Mouse (Mus musculus) kidney, adult 11 months (tissue): ENCODE data around the gene Rap1a.

Experiments used
- DNase-seq: peaks from one replicate; pipeline ENCODE4 v3.0.0; 2022

Rap1a gene

DNA sequence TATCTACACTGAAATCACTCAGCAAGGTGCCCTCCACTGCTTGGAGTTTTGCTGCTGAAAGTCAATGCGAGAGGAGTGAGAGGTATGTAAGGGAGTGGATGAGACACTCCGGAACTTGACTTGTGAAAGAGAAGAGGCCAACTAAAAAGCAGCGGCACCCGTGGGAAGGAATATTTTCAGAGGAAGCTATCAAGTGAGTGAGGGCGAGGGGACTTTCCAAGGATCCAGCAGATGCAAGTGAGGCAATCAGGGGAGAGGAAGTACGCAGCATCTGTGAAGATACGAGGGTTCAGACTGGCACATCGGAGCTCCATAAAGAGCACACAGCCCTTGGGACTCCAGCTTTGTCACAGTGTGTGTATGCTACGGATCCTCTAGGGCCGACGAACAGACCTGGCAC lies 2.5 kb upstream of the Rap1a start:
- no peak for DNase-seq

GRCm38 (mm10) chr3:105800675-105801190 lies 403 bp downstream of the Rap1a start:
- DNase-seq = no peak

- no peak for DNase-seq
These were observed 921 bp downstream of the Rap1a start for GRCm38 (mm10) chr3:105800156-105800674.

- no peak for DNase-seq
These were observed 1.8 kb downstream of the Rap1a start for GRCm38 (mm10) chr3:105799375-105799774.

GRCm38 (mm10) chr3:105798770-105799169 lies 2.4 kb downstream of the Rap1a start:
- DNase-seq = no peak

DNA sequence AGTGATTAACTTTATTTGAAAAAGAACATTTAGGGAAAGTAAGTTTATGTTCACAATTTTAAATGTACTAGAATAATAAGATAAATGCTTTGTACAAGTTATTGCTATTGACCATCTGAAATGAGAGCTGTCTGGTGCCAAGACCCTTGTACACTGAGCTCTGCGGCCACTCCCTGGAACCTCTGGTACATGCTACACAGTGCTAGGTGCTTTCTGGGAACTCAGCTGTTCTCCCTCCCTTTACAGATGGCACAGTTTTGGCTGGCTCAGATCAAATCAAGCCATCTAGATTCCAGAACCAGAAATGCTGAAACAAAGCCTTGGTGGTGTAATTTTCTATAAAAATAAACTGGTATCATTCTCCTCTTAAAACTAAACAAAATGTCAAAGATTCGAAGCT lies 3.7 kb downstream of the Rap1a start:
- no peak for DNase-seq

GRCm38 (mm10) chr3:105796761-105797160 lies 4.4 kb downstream of the Rap1a start:
- no peak for DNase-seq

DNA sequence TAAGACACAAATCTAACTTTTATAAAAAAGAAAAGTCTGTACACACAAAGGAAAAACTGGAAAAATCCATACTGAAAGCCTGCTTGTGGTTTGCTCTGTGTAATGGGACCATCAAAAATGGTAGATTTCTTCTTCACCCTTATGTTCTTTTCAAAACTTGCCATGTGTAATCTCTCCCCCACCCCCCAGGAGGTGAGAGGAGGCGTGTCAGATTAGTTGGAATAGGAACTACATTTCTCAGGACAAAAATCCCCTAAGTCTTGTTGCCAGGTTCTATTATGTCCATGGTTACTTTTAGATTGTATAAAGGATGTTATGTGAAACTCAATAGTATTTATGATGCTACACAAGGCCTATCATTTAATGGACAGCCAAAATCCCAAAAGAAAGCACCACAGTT lies 6.8 kb downstream of the Rap1a start:
- no peak for DNase-seq

GRCm38 (mm10) chr3:105792309-105792708 lies 8.8 kb downstream of the Rap1a start:
- no peak for DNase-seq

DNA sequence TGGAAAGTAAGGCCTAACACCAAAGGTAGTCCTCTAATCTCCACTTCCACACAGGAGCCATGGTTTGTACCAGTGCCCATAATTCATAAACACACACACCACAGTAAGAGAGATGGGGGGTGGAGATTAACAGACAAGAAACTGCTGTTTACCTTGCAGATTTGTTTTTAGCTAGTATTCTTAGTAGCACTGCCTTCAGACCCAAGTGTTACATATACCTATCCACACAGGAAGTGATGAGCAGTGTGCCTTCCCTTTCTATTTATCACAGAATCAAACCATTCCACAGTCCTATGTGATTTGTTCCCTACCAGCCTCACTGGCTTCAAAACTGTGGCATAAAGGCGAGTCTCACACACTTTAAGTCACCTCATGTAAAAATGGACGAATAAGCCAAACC lies 10.0 kb downstream of the Rap1a start:
- DNase-seq = no peak

DNA sequence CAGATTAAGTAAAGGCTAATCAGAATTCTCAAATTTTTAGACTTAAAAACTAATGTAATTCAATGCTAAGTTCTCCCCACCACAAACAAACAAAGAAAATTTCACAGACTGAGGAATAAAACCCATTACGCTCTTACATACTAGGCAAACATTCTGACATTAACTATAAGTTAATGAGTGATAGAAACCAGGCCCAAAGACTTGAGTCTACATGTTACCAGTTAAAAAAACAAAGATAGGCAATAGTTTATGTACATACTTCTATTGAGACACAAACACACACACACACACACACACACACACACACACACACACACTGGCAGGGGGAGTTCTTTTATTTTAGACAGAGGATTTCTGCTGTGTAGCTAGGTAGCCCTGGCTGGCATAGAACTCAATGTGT lies 10.8 kb downstream of the Rap1a start:
- no peak for DNase-seq

DNA sequence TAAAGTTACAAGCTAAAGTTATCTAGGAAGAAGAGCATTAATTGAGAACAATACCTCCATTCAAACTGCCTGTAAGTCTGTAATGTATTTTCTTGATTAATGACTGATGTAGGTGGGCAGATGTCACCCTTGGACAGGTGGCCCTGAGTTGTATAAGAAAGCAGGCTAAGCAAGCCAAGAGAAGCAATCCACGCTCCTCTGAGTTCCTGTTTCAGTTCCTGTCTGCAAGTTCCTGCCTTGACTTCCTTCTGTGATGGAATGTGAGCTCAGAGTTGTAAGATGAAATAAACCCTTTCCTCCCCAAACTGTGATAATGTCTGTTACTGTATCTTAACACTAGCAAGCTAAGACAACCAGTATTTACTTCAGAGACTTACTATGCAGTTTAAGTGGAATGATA lies 11.4 kb downstream of the Rap1a start:
- DNase-seq = no peak

- no peak for DNase-seq
These were observed 13.8 kb downstream of the Rap1a start for GRCm38 (mm10) chr3:105787328-105787727.

DNA sequence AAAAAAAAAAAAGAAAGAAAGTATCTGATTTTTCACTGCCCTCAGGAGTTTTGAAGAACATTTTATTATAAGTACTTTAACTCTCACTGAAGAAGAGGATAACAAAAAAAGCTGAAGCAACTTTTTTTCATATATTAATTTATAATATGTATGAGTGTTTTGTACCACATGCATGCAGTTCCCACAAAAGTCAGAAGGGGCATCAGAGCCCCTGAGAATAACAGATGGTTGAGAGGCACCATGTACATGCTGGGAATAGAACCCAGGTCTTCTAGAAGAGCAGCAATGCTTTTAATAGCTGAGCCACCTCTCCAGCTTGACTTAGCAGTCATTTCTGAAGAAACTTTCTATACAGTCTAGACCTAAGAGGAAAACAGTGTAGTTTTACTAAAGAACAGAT lies 15.3 kb downstream of the Rap1a start:
- no peak for DNase-seq

- no peak for DNase-seq
These were observed 17.3 kb downstream of the Rap1a start for GRCm38 (mm10) chr3:105783809-105784208.

DNA sequence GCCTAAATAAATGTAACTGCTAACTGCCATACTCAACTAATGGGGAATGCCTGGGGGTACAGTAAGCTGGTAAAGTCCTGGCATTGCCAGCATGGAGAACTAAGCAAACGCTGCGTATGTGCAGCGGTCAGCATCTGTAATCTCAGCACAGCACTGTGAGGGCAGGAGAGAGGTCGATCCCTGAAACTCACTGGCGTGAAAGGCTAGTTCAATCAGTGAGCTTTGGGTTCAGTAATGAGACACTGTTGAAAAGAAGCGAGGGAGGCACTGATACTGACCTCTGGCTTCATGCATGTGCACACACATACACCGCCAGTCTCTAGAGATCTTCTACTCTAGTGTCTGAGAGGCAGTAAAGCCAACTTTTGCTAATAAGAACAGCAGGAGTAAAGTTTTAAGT lies 18.7 kb downstream of the Rap1a start:
- DNase-seq = no peak

- no peak for DNase-seq
These were observed 23.1 kb downstream of the Rap1a start for GRCm38 (mm10) chr3:105777997-105778396.

GRCm38 (mm10) chr3:105774496-105774895 lies 26.6 kb downstream of the Rap1a start:
- DNase-seq = no peak

DNA sequence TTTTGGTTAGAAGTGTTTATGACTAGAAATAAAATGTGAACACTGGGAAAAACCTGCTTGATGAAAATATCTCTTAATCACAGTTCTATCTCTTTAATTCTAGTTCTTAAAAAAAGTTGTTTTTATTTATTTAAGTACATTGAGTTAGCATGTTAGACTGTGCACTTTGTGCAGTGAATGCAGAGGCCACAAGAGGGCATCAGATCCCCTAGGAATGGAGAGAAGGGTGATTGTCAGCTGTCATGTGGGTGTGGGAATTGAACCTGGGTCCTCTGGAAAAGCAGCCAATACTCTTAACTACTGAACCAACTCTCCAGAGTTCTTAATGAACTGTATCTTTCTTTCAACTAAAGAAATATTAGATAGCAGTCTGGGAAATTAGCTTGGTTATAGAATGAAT lies 29.6 kb downstream of the Rap1a start:
- DNase-seq = no peak

GRCm38 (mm10) chr3:105770836-105771235 lies 30.3 kb downstream of the Rap1a start:
- no peak for DNase-seq

DNA sequence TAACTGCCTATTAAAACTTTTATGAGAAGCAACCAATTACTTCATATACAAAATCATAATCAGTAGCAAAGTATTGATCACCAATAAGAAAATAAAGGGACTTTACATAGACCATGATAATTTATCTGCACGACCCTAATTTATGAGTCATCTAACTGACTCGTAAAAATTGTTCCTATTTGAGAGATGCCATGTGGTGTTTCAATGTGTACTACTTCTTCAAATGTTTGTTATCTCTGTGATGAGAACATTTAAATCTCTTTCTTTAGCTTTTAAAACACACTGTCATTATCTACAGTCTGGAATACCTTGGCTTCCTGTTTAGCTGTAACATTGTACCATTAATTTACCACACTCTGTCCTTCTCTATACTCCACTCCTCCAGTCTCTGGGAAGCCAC lies 31.8 kb downstream of the Rap1a start:
- DNase-seq = no peak

DNA sequence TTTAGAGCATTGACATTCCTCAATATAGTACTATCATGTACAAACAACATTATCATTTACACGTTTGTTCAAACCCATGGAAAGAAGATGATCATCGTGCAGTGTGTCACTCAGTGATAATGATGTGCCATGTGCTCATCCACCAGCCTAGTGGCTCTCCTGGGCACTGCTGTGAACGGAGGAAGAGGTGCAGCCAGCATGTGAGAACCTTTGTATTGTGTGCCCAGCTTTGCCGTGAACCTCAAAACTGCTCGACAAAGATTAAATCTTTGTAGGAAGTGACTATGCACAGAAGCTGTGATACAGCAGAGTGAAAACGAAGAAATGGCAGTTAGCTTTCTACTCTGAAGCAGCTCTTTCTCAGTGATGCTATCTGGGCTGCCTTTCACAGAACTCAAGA lies 32.6 kb downstream of the Rap1a start:
- DNase-seq = no peak

GRCm38 (mm10) chr3:105763132-105763851 lies 37.8 kb downstream of the Rap1a start:
- no peak for DNase-seq

DNA sequence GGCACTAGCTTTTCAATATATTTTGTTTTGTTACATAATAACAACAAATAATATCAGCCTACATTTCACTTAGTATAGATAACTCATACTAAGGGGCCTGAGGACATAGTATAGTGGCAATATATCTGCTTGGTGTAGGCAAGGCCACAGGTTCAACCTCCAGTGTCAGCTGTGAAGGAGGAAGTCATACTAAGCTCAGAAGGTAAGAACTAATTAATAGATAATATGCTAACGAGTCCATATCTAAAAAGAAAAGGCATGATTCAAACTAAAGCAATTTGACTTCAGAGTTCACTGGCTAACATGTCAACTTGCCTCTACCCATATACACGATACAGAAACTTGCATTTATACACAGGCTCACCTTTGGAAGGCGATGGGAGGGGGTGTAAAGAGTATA lies 41.1 kb downstream of the Rap1a start:
- no peak for DNase-seq

- DNase-seq = no peak
These were observed 42.5 kb downstream of the Rap1a start for GRCm38 (mm10) chr3:105758658-105759057.
